Mouse (Mus musculus): ENCODE measurements around the gene Ppp2r3a.

DNA sequence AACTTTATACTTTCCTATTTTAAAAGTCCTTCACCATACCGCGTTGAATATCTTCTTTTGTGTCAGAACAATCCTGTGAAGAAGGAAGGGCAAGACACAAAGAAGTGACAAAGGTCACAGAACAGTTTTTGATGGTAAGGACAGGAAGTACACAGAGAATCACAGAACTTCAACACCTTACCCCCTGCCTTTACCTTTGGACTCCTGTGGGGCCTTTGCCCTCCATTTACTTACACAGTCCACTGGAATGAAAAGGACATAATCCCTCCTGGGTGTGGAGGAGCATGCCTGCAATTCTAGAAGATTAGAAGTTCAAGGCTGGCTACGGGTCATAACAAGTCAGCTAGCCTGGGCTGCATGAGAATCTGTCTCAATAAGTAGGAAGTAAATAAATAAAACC is 1.5 kb upstream of the Ppp2r3a start:
- TF ChIP-seq CTCF (IDR thresholded peaks at IDR 0.05; ENCODE audit: low read depth) = no peak
- no peak for TF ChIP-seq EP300 (IDR thresholded peaks at IDR 0.05; ENCODE audit: low read depth)
